Mouse (Mus musculus) liver, embryonic 14.5 days (tissue): ENCODE results near the gene Nin. TPM values are rescaled to one million over a fixed set of nuclear protein-coding genes. Genes with fewer than 3 reads are reported as not detected.
A peak's percentile ranks its signal among the peaks of the same experiment; 100 is the strongest.

Experiments
- ATAC-seq: fragments of 200-750 bp; cut with Nextera tagmentation; 2 replicates; pipeline ENCODE4 v1.8.0; 2017; ENCODE audit warnings: moderate number of reproducible peaks, mild to moderate bottlenecking, moderate library complexity; ENCODE audit not compliant: insufficient read depth
- DNase-seq, 3 experiments: peaks; one replicate each; pipeline ENCODE4 v3.0.0-alpha.2; 2012 to 2013; ENCODE audit warnings: low read depth in 3 of 3, low spot score in 3 of 3
- H3K27ac ChIP-seq: fragments of 300-500 bp; sonication (generic); 2 replicates; pipeline ENCODE4 v1.5.1; 2014; ENCODE audit warnings: moderate library complexity, mild to moderate bottlenecking, control low read depth, inconsistent platforms
- H3K27me3 ChIP-seq: fragments of 300-500 bp; sonication (generic); 2 replicates; pipeline ENCODE4 v1.6.1; 2014; ENCODE audit warnings: mild to moderate bottlenecking, low read length, moderate library complexity; ENCODE audit not compliant: control insufficient read depth, insufficient read depth
- H3K36me3 ChIP-seq: fragments of 300-500 bp; sonication (generic); replicated peaks from 2 replicates; pipeline ENCODE4 v1.6.1; 2014; ENCODE audit warnings: low read depth; ENCODE audit not compliant: control insufficient read depth, insufficient read depth
- H3K4me1 ChIP-seq, 2 experiments: fragments of 200-500 bp in 1 of 2; fragments of 300-500 bp in 1 of 2; sonication (generic) in 1 of 2; replicated peaks; 2 replicates each; pipeline ENCODE4 v1.6.1; 2012 to 2014; ENCODE audit warnings: antibody characterized with exemption in 1 of 2, inconsistent platforms in 1 of 2, low read length in 1 of 2; ENCODE audit not compliant: control insufficient read depth in 2 of 2, insufficient read depth in 2 of 2
- H3K4me2 ChIP-seq: fragments of 300-500 bp; sonication (generic); 2 replicates; pipeline ENCODE4 v1.6.1; 2014; ENCODE audit warnings: low read depth, mild to moderate bottlenecking, control low read depth, moderate library complexity
- H3K4me3 ChIP-seq, 2 experiments: fragments of 200-500 bp in 1 of 2; fragments of 300-500 bp in 1 of 2; sonication (generic) in 1 of 2; 2 replicates each; pipeline ENCODE4 v1.5.1; 2012 to 2014; ENCODE audit warnings: low read depth in 2 of 2, low read length in 2 of 2, mild to moderate bottlenecking in 2 of 2, control low read depth in 1 of 2, inconsistent platforms in 1 of 2, moderate library complexity in 1 of 2; ENCODE audit not compliant: insufficient read depth in 1 of 2
- H3K9ac ChIP-seq: fragments of 300-500 bp; sonication (generic); replicated peaks from 2 replicates; pipeline ENCODE4 v1.6.1; 2014; ENCODE audit warnings: mild to moderate bottlenecking, control low read depth, moderate library complexity
- H3K9me3 ChIP-seq: fragments of 300-500 bp; sonication (generic); 2 replicates; pipeline ENCODE4 v1.6.1; 2016; ENCODE audit warnings: low read length, mixed read lengths; ENCODE audit not compliant: control insufficient read depth
- CTCF ChIP-seq: IDR thresholded peaks from 2 replicates; pipeline ENCODE4 v1.5.1; 2016; ENCODE audit warnings: antibody characterized with exemption, low read depth, control low read depth
- EP300 ChIP-seq: IDR thresholded peaks from 2 replicates; pipeline ENCODE4 v1.6.1; 2016; ENCODE audit warnings: antibody characterized with exemption, low read depth
- WGBS: fragments of 180-500 bp; shearing (Covaris S2); extraction: QIAGEN DNeasy Blood & Tissue Kit; methylation state at CpG from one replicate; pipeline ENCODE4 v1.1.7; 2014; ENCODE audit not compliant: insufficient replicate concordance; 5-methylcytosine and 5-hydroxymethylcytosine counted together
- polyA plus RNA-seq, 2 experiments: library from polyadenylated mRNA; depleted of rRNA in 1 of 2; stranded (reverse) in 1 of 2; unstranded in 1 of 2; fragments of >200 nt; fragmentation: Nextera tagmentation in 1 of 2; extraction: Ambion mirVana in 1 of 2; gene quantifications; 2 replicates each; pipeline versions ENCODE4 v1.2.1 to v1.2.3; 2012 to 2014

Gene Nin
- polyA plus RNA-seq, 2 experiments, result 2.8 to 3.9 TPM

GRCm38 (mm10) chr12:69966071-69966470 is 147.4 kb downstream of the Nin start:
- TF ChIP-seq CTCF (no peak), EP300 (no peak)
- Histone ChIP-seq H3K36me3 (peaks cover 56% of the 10 kb centered on the region), H3K4me1 (peaks cover 0 to 5% of the 10 kb centered on the region in 2 experiments; a peak in 2 of 4 replicates), H3K4me2 (no peak overlapping the region), H3K27ac (no peak overlapping the region), H3K9ac (no peak overlapping the region), H3K4me3 (no peak overlapping the region), H3K9me3 (no peaks in the 10 kb centered on the region), H3K27me3 (no peaks in the 10 kb centered on the region)
- DNase-seq (no peak), ATAC-seq (no peak; the same call in 1 of the 2 replicates)
- 45% methylated on average over 5 of the region's 5 CpGs for WGBS

GRCm38 (mm10) chr12:69965644-69966043 is 147.9 kb downstream of the Nin start:
- Histone ChIP-seq H3K9ac (no peak overlapping the region), H3K4me1 (peaks cover 0 to 5% of the 10 kb centered on the region in 2 experiments; a peak in 2 of 4 replicates), H3K36me3 (peaks cover 53% of the 10 kb centered on the region), H3K4me3 (no peak overlapping the region), H3K27ac (no peak overlapping the region), H3K4me2 (no peak overlapping the region), H3K9me3 (no peaks in the 10 kb centered on the region), H3K27me3 (no peaks in the 10 kb centered on the region)
- ATAC-seq, result peak; percentile 61
- 43% methylated on average over 3 of the region's 3 CpGs for WGBS
- peak in 1 of 3 experiments; percentile 28 for DNase-seq
- no peak for TF ChIP-seq CTCF
- TF ChIP-seq EP300, result peak; percentile 57

GRCm38 (mm10) chr12:69963141-69963540 is 150.4 kb downstream of the Nin start:
- Histone ChIP-seq H3K4me1 (peaks cover 0 to 5% of the 10 kb centered on the region in 2 experiments; a peak in 2 of 4 replicates), H3K9ac (no peak overlapping the region), H3K9me3 (no peaks in the 10 kb centered on the region), H3K4me3 (no peak overlapping the region), H3K4me2 (no peak overlapping the region), H3K27ac (no peak overlapping the region), H3K27me3 (no peaks in the 10 kb centered on the region), H3K36me3 (peaks cover 36% of the 10 kb centered on the region)
- no peak for TF ChIP-seq CTCF
- TF ChIP-seq EP300, result no peak
- WGBS, result 83% methylated on average over 6 of the region's 6 CpGs
- no peak for DNase-seq
- no peak for ATAC-seq

- no peaks in the 10 kb centered on the region for H3K9me3 ChIP-seq
- no peak overlapping the region for H3K4me3 ChIP-seq
- H3K27ac ChIP-seq, result no peak overlapping the region
- peak; percentile 68 for ATAC-seq
- peaks cover 30% of the 10 kb centered on the region for H3K36me3 ChIP-seq
- WGBS, result 29% methylated on average over 4 of the region's 4 CpGs
- DNase-seq, result peak in 1 of 3 experiments; percentile 31
- peak; percentile 81 for TF ChIP-seq CTCF
- 0 out of 2 replicates have a peak, but pooled peaks have one; percentile 27 for TF ChIP-seq EP300
- H3K9ac ChIP-seq, result no peak overlapping the region
- H3K4me2 ChIP-seq, result no peak overlapping the region
- H3K4me1 ChIP-seq, result peaks cover 0 to 5% of the 10 kb centered on the region in 2 experiments; a peak in 2 of 4 replicates
- no peaks in the 10 kb centered on the region for H3K27me3 ChIP-seq
Observed at GRCm38 (mm10) chr12:69962468-69962867, 151.0 kb downstream of the Nin start.

Other genes with a start within 250 kb of the Nin start
- gene Atl1, start 221.1 kb downstream of the Nin start, polyA plus RNA-seq (2012; rRNA removed), result 0.43 and 0.73 TPM in 2 replicates
- gene Atl1, start 221.1 kb downstream of the Nin start, polyA plus RNA-seq (2014; fragmentation: Nextera tagmentation; extraction: Ambion mirVana), result 1.1 and 2.1 TPM in 2 replicates
- gene Map4k5, start 220.5 kb downstream of the Nin start, polyA plus RNA-seq (2012; rRNA removed), result 9.8 and 13.6 TPM in 2 replicates
- 26.9 and 30.7 TPM in 2 replicates for gene Map4k5, start 220.5 kb downstream of the Nin start, polyA plus RNA-seq (2014; fragmentation: Nextera tagmentation; extraction: Ambion mirVana)
- 14.2 and 18.8 TPM in 2 replicates for gene Sav1, start 126.7 kb downstream of the Nin start, polyA plus RNA-seq (2012; rRNA removed)
- 4.3 and 5.6 TPM in 2 replicates for gene Sav1, start 126.7 kb downstream of the Nin start, polyA plus RNA-seq (2014; fragmentation: Nextera tagmentation; extraction: Ambion mirVana)
- not detected in 2 replicates for gene Abhd12b, start 40.4 kb upstream of the Nin start, polyA plus RNA-seq (2012; rRNA removed)
- not detected in 2 replicates for gene Abhd12b, start 40.4 kb upstream of the Nin start, polyA plus RNA-seq (2014; fragmentation: Nextera tagmentation; extraction: Ambion mirVana)
- gene Pygl, start 117.8 kb upstream of the Nin start, polyA plus RNA-seq (2012; rRNA removed), result 20.6 and 29.5 TPM in 2 replicates
- 47.9 and 51.7 TPM in 2 replicates for gene Pygl, start 117.8 kb upstream of the Nin start, polyA plus RNA-seq (2014; fragmentation: Nextera tagmentation; extraction: Ambion mirVana)
- gene Trim9, start 233.9 kb upstream of the Nin start, polyA plus RNA-seq (2012; rRNA removed), result 0.01 and 0.03 TPM in 2 replicates
- 0.04 TPM in 1 of 2 replicates, not detected in the other for gene Trim9, start 233.9 kb upstream of the Nin start, polyA plus RNA-seq (2014; fragmentation: Nextera tagmentation; extraction: Ambion mirVana)